Mouse (Mus musculus): ENCODE data around the gene Itpkc.

DNA sequence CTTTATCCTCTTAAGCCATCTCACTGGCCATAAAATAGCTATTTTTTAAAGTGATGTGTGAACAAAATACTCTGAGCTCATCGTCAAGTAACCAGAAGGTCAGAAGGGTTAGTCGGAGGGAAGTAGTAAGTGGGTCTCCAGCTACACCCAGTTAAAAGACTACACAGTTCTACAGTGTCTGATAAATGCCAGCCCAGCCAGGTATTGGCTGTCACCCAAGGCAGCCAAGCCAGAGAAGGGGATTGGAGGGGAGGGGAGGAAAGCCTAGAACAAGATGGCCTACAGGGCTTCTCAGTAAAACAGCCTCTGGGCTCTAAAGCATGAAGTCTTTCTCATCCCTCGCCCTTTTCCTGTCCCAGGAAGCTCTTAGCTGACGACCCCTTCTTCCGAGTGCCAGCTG is 21.5 kb upstream of the Itpkc start:
- TF ChIP-seq CTCF (IDR thresholded peaks at IDR 0.05; ENCODE audit: low read depth) (no peak), EP300 (IDR thresholded peaks at IDR 0.05; ENCODE audit: low read depth) (no peak)

Measured in liver, embryonic 14.5 days (tissue).